19 mouse cellular contexts compared by ENCODE assay signal in genomic region chr2:74209421-74209917, GRCm38 (mm10).
DNase-seq lines count a peak whose midpoint lies in the region; ATAC-seq lines count a peak whose summit lies in the region.
"Had no signal": no experiment of that assay in that cellular context is flagged by ENCODE, and none has a peak within 500 bp of the region (broad histone marks: within the 10 kb centered on the region; RNA-seq: fewer than 3 reads in every experiment).

No protein-coding gene starts in this region.

- peak overlapping the region; percentile 44; the same call in 1 of the 2 replicates for H3K27ac ChIP-seq in hindbrain, embryonic 13.5 days
- no peak overlapping the region for H3K27ac ChIP-seq in hindbrain, embryonic 16.5 days (ENCODE audit: low read depth, low read length)
- H3K27ac ChIP-seq in forebrain, embryonic 14.5 days (ENCODE audit: low read depth, low read length) = peak overlapping the region; percentile 23; the same call in 1 of the 2 replicates
- H3K27ac ChIP-seq in limb, embryonic 15.5 days = peak overlapping the region; percentile 11; the same call in 1 of the 2 replicates
- peak overlapping the region; percentile 60 for H3K27ac ChIP-seq in midbrain, embryonic 16.5 days (ENCODE audit: low read length)
- H3K27ac ChIP-seq: heart, adult 2 months; kidney, embryonic 15.5 days; liver, embryonic 12.5 days had no signal

- DNase-seq in forebrain, embryonic 14.5 days (ENCODE audit: low spot score) = peak; percentile 13
- DNase-seq in cerebellum, adult 11 months = no peak
- no peak for DNase-seq in adipocyte (ENCODE audit: low spot score)
- DNase-seq: adrenal gland, postnatal 36 days; cerebellum, adult 11-12 months; cerebellum, postnatal 14 days; gastrocnemius, postnatal 25 days; heart, adult 2 months; kidney, adult 11 months; kidney, postnatal 4 days; lung, adult 18-20 months; lung, postnatal 10 days; spleen, adult 18-20 months had no signal

- 53% methylated on average over 3 of the region's 3 CpGs for WGBS in hindbrain, embryonic 13.5 days
- 55% methylated on average over 3 of the region's 3 CpGs for WGBS in hindbrain, embryonic 16.5 days
- WGBS in forebrain, embryonic 14.5 days = 23% methylated on average over 3 of the region's 3 CpGs
- 51% methylated on average over 3 of the region's 3 CpGs for WGBS in limb, embryonic 15.5 days
- 28% methylated on average over 3 of the region's 3 CpGs for WGBS in midbrain, embryonic 16.5 days

- no peak overlapping the region for H3K4me2 ChIP-seq in hindbrain, embryonic 13.5 days
- H3K4me2 ChIP-seq in hindbrain, embryonic 16.5 days (ENCODE audit: low read length) = no peak overlapping the region
- H3K4me2 ChIP-seq in forebrain, embryonic 14.5 days (ENCODE audit: low read length) = peak overlapping the region; percentile 40; the same call in 1 of the 2 replicates
- H3K4me2 ChIP-seq in limb, embryonic 15.5 days = no peak overlapping the region
- peak overlapping the region; percentile 14; the same call in 1 of the 2 replicates for H3K4me2 ChIP-seq in midbrain, embryonic 16.5 days (ENCODE audit: low read length)
- H3K4me2 ChIP-seq: kidney, embryonic 15.5 days; liver, embryonic 12.5 days had no signal

- H3K36me3 ChIP-seq in hindbrain, embryonic 13.5 days = no peaks in the 10 kb centered on the region
- H3K36me3 ChIP-seq in hindbrain, embryonic 16.5 days (ENCODE audit: control insufficient read depth, insufficient read depth, low read length) = no peaks in the 10 kb centered on the region
- H3K36me3 ChIP-seq in forebrain, embryonic 14.5 days (ENCODE audit: control insufficient read depth, insufficient read depth, low read length) = no peaks in the 10 kb centered on the region
- no peaks in the 10 kb centered on the region for H3K36me3 ChIP-seq in limb, embryonic 15.5 days
- H3K36me3 ChIP-seq in midbrain, embryonic 16.5 days (ENCODE audit: control insufficient read depth, insufficient read depth, low read length) = no peaks in the 10 kb centered on the region
- H3K36me3 ChIP-seq: kidney, embryonic 15.5 days; liver, embryonic 12.5 days had no signal

- H3K4me3 ChIP-seq in hindbrain, embryonic 13.5 days = no peak overlapping the region
- no peak overlapping the region for H3K4me3 ChIP-seq in hindbrain, embryonic 16.5 days (ENCODE audit: low read length)
- no peak overlapping the region for H3K4me3 ChIP-seq in forebrain, embryonic 14.5 days (ENCODE audit: low read depth, low read length)
- H3K4me3 ChIP-seq in limb, embryonic 15.5 days = no peak overlapping the region
- no peak overlapping the region for H3K4me3 ChIP-seq in midbrain, embryonic 16.5 days (ENCODE audit: low read depth, low read length)
- H3K4me3 ChIP-seq: heart, adult 2 months; kidney, embryonic 15.5 days; liver, embryonic 12.5 days had no signal

- H3K27me3 ChIP-seq in hindbrain, embryonic 13.5 days = no peaks in the 10 kb centered on the region
- H3K27me3 ChIP-seq in hindbrain, embryonic 16.5 days (replicated peaks; ENCODE audit: control insufficient read depth, insufficient read depth, low read length) = no peaks in the 10 kb centered on the region
- H3K27me3 ChIP-seq in forebrain, embryonic 14.5 days (replicated peaks; ENCODE audit: control insufficient read depth, insufficient read depth, low read length) = no peaks in the 10 kb centered on the region
- H3K27me3 ChIP-seq in limb, embryonic 15.5 days = no peaks in the 10 kb centered on the region
- no peaks in the 10 kb centered on the region for H3K27me3 ChIP-seq in midbrain, embryonic 16.5 days (ENCODE audit: control insufficient read depth, insufficient read depth, low read depth, low read length)
- H3K27me3 ChIP-seq: kidney, embryonic 15.5 days; liver, embryonic 12.5 days had no signal

- no peaks in the 10 kb centered on the region for H3K9me3 ChIP-seq in hindbrain, embryonic 13.5 days
- H3K9me3 ChIP-seq in hindbrain, embryonic 16.5 days (ENCODE audit: control insufficient read depth, low read length) = no peaks in the 10 kb centered on the region
- H3K9me3 ChIP-seq in forebrain, embryonic 14.5 days (replicated peaks; ENCODE audit: control insufficient read depth, low read length) = no peaks in the 10 kb centered on the region
- no peaks in the 10 kb centered on the region for H3K9me3 ChIP-seq in limb, embryonic 15.5 days
- H3K9me3 ChIP-seq in midbrain, embryonic 16.5 days (replicated peaks; ENCODE audit: control insufficient read depth, low read length, poor library complexity, severe bottlenecking) = no peaks in the 10 kb centered on the region
- H3K9me3 ChIP-seq: kidney, embryonic 15.5 days; liver, embryonic 12.5 days had no signal

- peaks cover 17% of the 10 kb centered on the region for H3K4me1 ChIP-seq in hindbrain, embryonic 13.5 days (replicated peaks)
- H3K4me1 ChIP-seq in hindbrain, embryonic 16.5 days (ENCODE audit: control insufficient read depth, insufficient read depth, low read depth, low read length) = no peaks in the 10 kb centered on the region; the same call in none of the 2 replicates
- H3K4me1 ChIP-seq in forebrain, embryonic 14.5 days (ENCODE audit: control insufficient read depth, insufficient read depth, low read length) = peaks cover 19% of the 10 kb centered on the region
- H3K4me1 ChIP-seq in limb, embryonic 15.5 days = peaks cover 11% of the 10 kb centered on the region; the same call in 1 of the 2 replicates
- H3K4me1 ChIP-seq in midbrain, embryonic 16.5 days (ENCODE audit: control insufficient read depth, insufficient read depth, low read length) = peaks cover 12% of the 10 kb centered on the region
- H3K4me1 ChIP-seq: kidney, embryonic 15.5 days; liver, embryonic 12.5 days had no signal

- ATAC-seq in hindbrain, embryonic 13.5 days (ENCODE audit: low FRiP score) = no peak
- no peak for ATAC-seq in hindbrain, embryonic 16.5 days
- peak; percentile 30; the same call in 1 of the 2 replicates for ATAC-seq in forebrain, embryonic 14.5 days
- no peak for ATAC-seq in limb, embryonic 15.5 days (ENCODE audit: insufficient number of reproducible peaks, low FRiP score, low TSS enrichment, low read depth)
- ATAC-seq in midbrain, embryonic 16.5 days = 0 out of 2 replicates have a peak, but pooled peaks have one; percentile 47
- ATAC-seq: liver, embryonic 12.5 days had no signal

- H3K9ac ChIP-seq in hindbrain, embryonic 13.5 days = no peak overlapping the region
- H3K9ac ChIP-seq in hindbrain, embryonic 16.5 days (ENCODE audit: low read depth, low read length) = no peak overlapping the region
- H3K9ac ChIP-seq in forebrain, embryonic 14.5 days (ENCODE audit: low read length) = no peak overlapping the region
- no peak overlapping the region for H3K9ac ChIP-seq in limb, embryonic 15.5 days
- no peak overlapping the region for H3K9ac ChIP-seq in midbrain, embryonic 16.5 days (ENCODE audit: low read depth, low read length)
- H3K9ac ChIP-seq: kidney, embryonic 15.5 days; liver, embryonic 12.5 days had no signal

Comparison
In these comparisons a context has a peak if more than half of its experiments do, and no peak if none do; other contexts are left out.
1. ATAC-seq: peak in forebrain, embryonic 14.5 days (single experiment) and midbrain, embryonic 16.5 days (single experiment); none in hindbrain, embryonic 13.5 days (single experiment), hindbrain, embryonic 16.5 days (single experiment) and limb, embryonic 15.5 days (single experiment).
2. H3K4me2 ChIP-seq: peak in forebrain, embryonic 14.5 days (single experiment) and midbrain, embryonic 16.5 days (single experiment); none in hindbrain, embryonic 13.5 days (single experiment), hindbrain, embryonic 16.5 days (single experiment) and limb, embryonic 15.5 days (single experiment).